Mouse (Mus musculus) heart, postnatal 0 days (tissue): ENCODE measurements around the gene Aldh18a1. TPM values are rescaled to one million over a fixed set of nuclear protein-coding genes. Genes with fewer than 3 reads are reported as not detected.

Source experiments
- ATAC-seq: fragments of 200-750 bp; cut with Nextera tagmentation; 2 replicates; pipeline ENCODE4 v1.8.0; 2017; ENCODE audit warnings: low read depth, moderate number of reproducible peaks, moderate library complexity; ENCODE audit not compliant: insufficient read depth
- DNase-seq: peaks from one replicate; pipeline ENCODE4 v3.0.0-alpha.2; 2016; ENCODE audit warnings: low spot score
- H3K27ac ChIP-seq: fragments of 300-500 bp; sonication (generic); 2 replicates; pipeline ENCODE4 v1.5.1; 2014; ENCODE audit warnings: low read depth, mild to moderate bottlenecking
- H3K27me3 ChIP-seq: fragments of 300-500 bp; sonication (generic); 2 replicates; pipeline ENCODE4 v1.6.1; 2014; ENCODE audit warnings: low read length, mixed read lengths; ENCODE audit not compliant: control insufficient read depth, insufficient read depth
- H3K36me3 ChIP-seq: fragments of 300-500 bp; sonication (generic); replicated peaks from 2 replicates; pipeline ENCODE4 v1.6.1; 2014; ENCODE audit warnings: low read length, mixed read lengths; ENCODE audit not compliant: control insufficient read depth, insufficient read depth
- H3K4me1 ChIP-seq: fragments of 300-500 bp; sonication (generic); 2 replicates; pipeline ENCODE4 v1.6.1; 2014; ENCODE audit warnings: antibody characterized with exemption; ENCODE audit not compliant: control insufficient read depth, insufficient read depth
- H3K4me2 ChIP-seq: fragments of 300-500 bp; sonication (generic); 2 replicates; pipeline ENCODE4 v1.6.1; 2014; ENCODE audit warnings: low read depth, mild to moderate bottlenecking, low read length, moderate library complexity
- H3K4me3 ChIP-seq: fragments of 300-500 bp; sonication (generic); 2 replicates; pipeline ENCODE4 v1.5.1; 2014; ENCODE audit warnings: low read depth, low read length
- H3K9ac ChIP-seq: fragments of 300-500 bp; sonication (generic); replicated peaks from 2 replicates; pipeline ENCODE4 v1.6.1; 2014; ENCODE audit warnings: low read depth, low read length, mixed read lengths
- H3K9me3 ChIP-seq: fragments of 300-500 bp; sonication (generic); replicated peaks from 2 replicates; pipeline ENCODE4 v1.6.1; 2016; ENCODE audit warnings: low read length; ENCODE audit not compliant: control insufficient read depth
- CTCF ChIP-seq: IDR thresholded peaks from 2 replicates; pipeline ENCODE4 v1.5.1; 2016; ENCODE audit warnings: antibody characterized with exemption, control low read depth, low read depth
- EP300 ChIP-seq: IDR thresholded peaks from 2 replicates; pipeline ENCODE4 v1.6.1; 2016; ENCODE audit warnings: antibody characterized with exemption, low read depth
- WGBS: fragments of 180-500 bp; shearing (Covaris S2); extraction: QIAGEN DNeasy Blood & Tissue Kit; methylation state at CpG from one replicate; pipeline ENCODE4 v1.1.7; 2014; 5-methylcytosine and 5-hydroxymethylcytosine counted together
- polyA plus RNA-seq: library from polyadenylated mRNA; unstranded; fragments of >200 nt; fragmentation: Nextera tagmentation; extraction: Ambion mirVana; gene quantifications from 2 replicates; pipeline ENCODE4 v1.2.1, GENCODE M21; 2015
- total RNA-seq: library from RNA; depleted of rRNA; stranded (reverse); fragments of >200 nt; gene quantifications from 2 replicates; pipeline ENCODE4 v1.2.3, GENCODE M21; 2014; ENCODE audit warnings: low replicate concordance; rRNA removed

Aldh18a1 gene
- total and polyA plus RNA-seq, 2 experiments from 2014 or later = 20.9 to 41.3 TPM

DNA sequence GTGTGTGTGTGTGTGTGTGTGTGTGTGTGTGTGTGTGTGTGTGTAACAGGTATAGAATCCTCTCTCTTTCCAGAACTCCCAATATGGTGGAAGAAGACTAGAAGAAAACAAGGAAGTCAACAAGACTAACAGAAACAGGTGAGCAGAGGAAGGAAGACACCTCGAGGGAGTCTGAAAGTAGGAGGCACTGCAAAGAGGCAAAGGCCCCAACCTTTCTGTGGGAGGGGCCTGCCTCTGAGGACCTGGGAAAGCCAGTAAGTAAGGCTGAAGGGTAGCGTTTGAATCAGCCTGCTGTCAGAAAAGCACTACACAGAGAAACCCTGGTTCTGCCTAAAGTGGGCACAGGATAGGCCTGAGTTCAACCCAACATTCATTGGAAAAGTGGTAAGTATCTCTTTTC lies 79.4 kb downstream of the Aldh18a1 start:
- DNase-seq (no peak), ATAC-seq (no peak)
- Histone ChIP-seq H3K27ac (peak overlapping the region; percentile 70), H3K4me3 (no peak overlapping the region), H3K4me2 (no peak overlapping the region), H3K9me3 (no peaks in the 10 kb centered on the region; the same call in 1 of the 2 replicates), H3K9ac (no peak overlapping the region), H3K36me3 (peaks cover 7% of the 10 kb centered on the region; the same call in 1 of the 2 replicates), H3K4me1 (peaks cover 46% of the 10 kb centered on the region), H3K27me3 (no peaks in the 10 kb centered on the region)
- TF ChIP-seq CTCF (no peak), EP300 (no peak)
- WGBS = 25% methylated on average over 2 of the region's 2 CpGs

DNA sequence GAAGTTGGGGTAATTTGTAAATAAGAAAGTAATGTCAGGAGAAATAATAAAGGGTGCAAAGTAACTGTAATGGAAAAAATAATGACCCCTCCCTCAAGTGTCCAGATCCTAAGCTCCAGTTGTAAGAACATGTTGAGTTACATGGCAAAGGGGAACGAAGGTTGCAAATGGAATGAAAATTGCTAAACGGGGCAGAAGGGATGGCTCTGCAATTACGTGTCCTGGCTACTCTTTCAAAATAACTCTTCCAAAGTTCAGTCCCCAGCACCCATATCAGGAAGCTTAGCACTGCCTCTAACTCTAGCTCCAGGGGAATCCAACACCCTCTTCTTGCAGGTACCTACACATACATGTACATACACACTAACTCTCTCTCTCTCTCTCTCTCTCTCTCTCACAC lies 81.3 kb downstream of the Aldh18a1 start:
- Histone ChIP-seq H3K4me3 (no peak overlapping the region), H3K27me3 (no peaks in the 10 kb centered on the region), H3K4me2 (no peak overlapping the region), H3K27ac (no peak overlapping the region), H3K9ac (no peak overlapping the region), H3K36me3 (peaks cover 11% of the 10 kb centered on the region; the same call in 1 of the 2 replicates), H3K9me3 (no peaks in the 10 kb centered on the region; the same call in 1 of the 2 replicates), H3K4me1 (peaks cover 55% of the 10 kb centered on the region)
- WGBS = 95% methylated on average over 3 of the region's 3 CpGs
- DNase-seq = no peak
- no peak for ATAC-seq
- TF ChIP-seq CTCF = no peak
- TF ChIP-seq EP300 = no peak

DNA sequence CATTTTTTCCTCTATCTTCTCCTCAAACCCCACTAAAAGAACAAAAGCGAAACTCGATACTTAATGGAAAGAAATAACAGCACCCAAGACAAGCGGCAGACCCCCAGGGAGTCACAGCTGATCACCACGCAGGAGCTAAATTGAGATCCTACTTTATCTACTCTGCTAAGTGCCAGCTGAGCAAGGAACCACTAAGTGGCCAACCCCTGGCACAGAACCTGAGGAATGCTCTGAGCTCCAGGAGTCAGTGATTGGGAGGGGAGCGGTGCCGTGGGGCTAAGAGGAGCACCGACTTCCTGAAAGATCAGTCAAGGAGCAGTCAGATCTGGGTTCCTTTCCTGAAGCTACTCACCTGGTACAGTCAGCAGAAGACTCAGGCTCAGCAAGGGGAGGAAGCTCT lies 83.9 kb downstream of the Aldh18a1 start:
- peak overlapping the region; percentile 41 for H3K4me2 ChIP-seq
- H3K4me1 ChIP-seq = peaks cover 49% of the 10 kb centered on the region
- no peaks in the 10 kb centered on the region for H3K27me3 ChIP-seq
- peak overlapping the region; percentile 1; the same call in 1 of the 2 replicates for H3K9ac ChIP-seq
- ATAC-seq (peak; percentile 81), DNase-seq (peak; percentile 63)
- no peaks in the 10 kb centered on the region; the same call in 1 of the 2 replicates for H3K9me3 ChIP-seq
- WGBS = 33% methylated on average over 7 of the region's 7 CpGs
- no peak for TF ChIP-seq CTCF
- no peak for TF ChIP-seq EP300
- peaks cover 24% of the 10 kb centered on the region for H3K36me3 ChIP-seq
- no peak overlapping the region for H3K4me3 ChIP-seq
- peak overlapping the region; percentile 83 for H3K27ac ChIP-seq

Other genes starting within 250 kb of the Aldh18a1 start
- gene Sorbs1, start 74.7 kb downstream of the Aldh18a1 start, total RNA-seq = 77.7 and 140 TPM in 2 replicates
- 153 and 159 TPM in 2 replicates for gene Sorbs1, start 74.7 kb downstream of the Aldh18a1 start, polyA plus RNA-seq
- 10.7 and 16.2 TPM in 2 replicates for gene Tctn3, start 23.8 kb upstream of the Aldh18a1 start, total RNA-seq
- gene Tctn3, start 23.8 kb upstream of the Aldh18a1 start, polyA plus RNA-seq = 6.7 and 7.0 TPM in 2 replicates
- gene Entpd1, start 23.9 kb upstream of the Aldh18a1 start, total RNA-seq = 18.5 and 31.7 TPM in 2 replicates
- 9.2 and 10.3 TPM in 2 replicates for gene Entpd1, start 23.9 kb upstream of the Aldh18a1 start, polyA plus RNA-seq
- not detected in 2 replicates for gene Cc2d2b, start 160.3 kb upstream of the Aldh18a1 start, total RNA-seq
- gene Cc2d2b, start 160.3 kb upstream of the Aldh18a1 start, polyA plus RNA-seq = 0.05 TPM in 1 of 2 replicates, not detected in the other
- gene Ccnj, start 242.8 kb upstream of the Aldh18a1 start, total RNA-seq = 2.4 and 2.7 TPM in 2 replicates
- 4.1 and 5.0 TPM in 2 replicates for gene Ccnj, start 242.8 kb upstream of the Aldh18a1 start, polyA plus RNA-seq